Mouse (Mus musculus) left cerebral cortex, adult 2 months (tissue): ENCODE measurements around the gene Cnpy1. TPM values are rescaled to one million over a fixed set of nuclear protein-coding genes. Genes with fewer than 3 reads are reported as not detected.

Experiments used
- DNase-seq, 2 experiments: peaks; one replicate each; pipeline ENCODE4 v3.0.0; 2021 to 2022; ENCODE audit warnings: low spot score in 2 of 2, mixed read lengths in 1 of 2; ENCODE audit errors: extremely low spot score in 1 of 2
- H3K27ac ChIP-seq: fragments of 200-600 bp; 2 replicates; pipeline ENCODE4 v1.8.1; 2022
- H3K4me3 ChIP-seq: fragments of 200-600 bp; 2 replicates; pipeline ENCODE4 v1.8.1; 2022
- CTCF ChIP-seq: fragments of 200-600 bp; IDR thresholded peaks from 2 replicates; pipeline ENCODE4 v1.8.1; 2022; ENCODE audit warnings: antibody characterized with exemption, mild to moderate bottlenecking, moderate library complexity
- intact Hi-C: fragments of 180-260 bp; cut with DNase I; formaldehyde crosslinking; loops from one replicate; pipeline ENCODE4 v1.15.1; 2025
- long read RNA-seq, 2 experiments: library from polyadenylated mRNA; stranded (forward); transcript quantifications; one replicate each; pipeline ENCODE4 v2.0.0; 2021; ENCODE audit warnings: borderline mapping rate in 2 of 2
- total RNA-seq, 2 experiments: library from RNA; stranded (reverse); gene quantifications; 2 replicates each; pipeline ENCODE4 v1.2.3; 2021

Cnpy1 gene
- not detected for total RNA-seq
- long read RNA-seq, experiment 1, result 0 reads
- long read RNA-seq, experiment 2, result 0 reads

- no peak for DNase-seq
- intact Hi-C loops, result no loop called here
- Histone ChIP-seq H3K27ac (no peak within 1 kb of the TSS), H3K4me3 (no peak within 1 kb of the TSS)
- TF ChIP-seq CTCF, result no peak
These were observed at the start of gene Cnpy1 for GRCm38 (mm10) chr5:28245574-28245973. TSS of gene Cnpy1 (minus strand) at chr5:28245806.

DNA sequence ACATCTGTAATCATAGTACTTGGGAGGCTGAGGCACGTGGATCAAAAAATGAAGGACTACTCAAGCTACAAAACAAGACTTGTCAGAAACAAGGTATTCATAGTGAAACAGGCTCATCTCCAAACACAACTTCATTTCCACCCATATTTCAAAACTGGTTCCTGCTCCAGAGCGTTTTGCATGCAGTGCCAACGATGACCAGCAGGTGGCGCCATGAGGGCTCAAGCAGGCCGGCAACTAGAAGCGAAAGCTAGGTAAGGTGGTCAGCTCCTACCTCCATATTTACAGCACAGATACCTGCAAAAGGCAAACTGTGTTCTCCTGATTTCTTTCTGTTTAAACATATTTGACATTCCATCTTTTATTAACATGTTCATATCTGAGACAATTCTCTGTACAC is 48.4 kb upstream of the Cnpy1 start:
- TF ChIP-seq CTCF, result peak; percentile 99
- peak; percentile 78 to 91 for DNase-seq
- intact Hi-C loops, result loop anchor here (2.0 kb wide), 1 partner anchor 93 kb away; no protein-coding TSS in a partner anchor
- H3K27ac ChIP-seq, result no peak overlapping the region
- no peak overlapping the region for H3K4me3 ChIP-seq

DNA sequence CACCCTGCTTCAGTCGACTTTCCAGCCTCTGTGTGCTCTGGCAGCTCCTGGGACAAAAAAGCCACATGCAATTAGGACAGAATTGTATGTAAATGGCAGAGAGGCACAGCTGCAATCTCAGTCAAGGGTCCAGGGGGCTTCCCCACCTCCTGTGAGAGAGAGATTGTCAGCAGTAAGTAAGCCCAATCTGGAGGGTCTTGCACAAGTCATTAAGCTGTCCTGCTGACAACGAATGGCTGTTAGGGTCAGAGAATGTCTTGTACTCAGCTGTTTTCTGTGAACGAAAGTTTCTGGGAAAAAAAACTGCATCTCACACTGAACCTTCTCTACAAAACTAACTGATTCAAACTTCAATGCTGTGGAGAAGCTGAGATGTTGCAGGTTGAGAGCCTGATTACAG is 46.7 kb upstream of the Cnpy1 start:
- TF ChIP-seq CTCF, result no peak
- intact Hi-C loops, result no loop called here
- no peak for DNase-seq
- H3K4me3 ChIP-seq, result no peak overlapping the region
- H3K27ac ChIP-seq, result no peak overlapping the region

- intact Hi-C loops, result no loop called here
- no peak overlapping the region for H3K4me3 ChIP-seq
- TF ChIP-seq CTCF, result no peak
- H3K27ac ChIP-seq, result no peak overlapping the region
- DNase-seq, result no peak
These were observed 45.7 kb upstream of the Cnpy1 start for GRCm38 (mm10) chr5:28291118-28291850.

DNA sequence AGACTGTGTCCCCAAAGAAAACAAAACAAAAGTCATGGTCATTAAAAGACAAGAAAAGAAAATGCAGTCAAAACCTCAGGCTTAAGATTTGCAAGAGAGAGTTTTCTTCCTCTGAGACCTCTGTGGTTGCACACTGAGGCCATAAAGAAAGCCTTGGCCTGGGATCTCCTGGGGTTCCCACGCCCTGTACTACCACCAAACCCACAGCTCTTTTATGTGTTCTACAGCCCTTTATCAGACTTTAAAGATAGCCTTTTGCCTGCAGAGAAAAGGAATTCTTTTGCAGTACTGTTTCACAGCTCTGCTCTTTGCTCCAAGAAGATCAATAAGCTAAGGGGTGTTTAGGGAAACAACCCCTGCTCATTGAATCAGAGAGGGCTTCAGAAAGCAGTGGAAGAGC is 45.0 kb upstream of the Cnpy1 start:
- intact Hi-C loops, result no loop called here
- no peak for DNase-seq
- H3K27ac ChIP-seq, result no peak overlapping the region
- no peak overlapping the region for H3K4me3 ChIP-seq
- no peak for TF ChIP-seq CTCF

DNA sequence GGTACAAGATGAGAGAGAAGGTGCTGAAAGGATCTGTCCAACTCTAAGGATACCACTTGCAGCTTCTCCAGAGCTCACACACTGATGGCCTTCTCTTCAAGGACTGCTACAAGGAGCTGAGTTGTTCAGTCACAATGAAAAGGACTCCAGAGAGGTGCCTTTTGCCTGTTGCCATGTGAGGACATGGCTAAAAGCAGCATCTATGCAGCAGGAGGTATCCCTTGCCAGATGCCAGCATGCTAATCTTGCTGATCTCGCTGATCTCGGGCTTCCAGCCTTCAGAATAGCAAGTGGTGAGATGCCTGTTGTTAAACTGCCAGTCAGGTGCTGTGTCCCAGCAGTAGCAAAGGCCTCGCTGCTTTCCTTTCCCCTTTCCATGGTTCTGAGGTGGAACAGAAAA is 43.5 kb upstream of the Cnpy1 start:
- Histone ChIP-seq H3K27ac (no peak overlapping the region), H3K4me3 (no peak overlapping the region)
- no peak for DNase-seq
- intact Hi-C loops, result no loop called here
- no peak for TF ChIP-seq CTCF

GRCm38 (mm10) chr5:28277279-28277678 is 31.7 kb upstream of the Cnpy1 start:
- intact Hi-C loops, result no loop called here
- Histone ChIP-seq H3K4me3 (no peak overlapping the region), H3K27ac (no peak overlapping the region)
- DNase-seq, result no peak
- no peak for TF ChIP-seq CTCF

GRCm38 (mm10) chr5:28272836-28273235 is 27.2 kb upstream of the Cnpy1 start:
- intact Hi-C loops, result no loop called here
- no peak for TF ChIP-seq CTCF
- H3K4me3 ChIP-seq, result no peak overlapping the region

GRCm38 (mm10) chr5:28269469-28269991 is 23.9 kb upstream of the Cnpy1 start:
- no peak for DNase-seq
- no peak overlapping the region for H3K27ac ChIP-seq
- no peak for TF ChIP-seq CTCF
- H3K4me3 ChIP-seq, result no peak overlapping the region
- intact Hi-C loops, result no loop called here

More at GRCm38 (mm10) chr5:28272836-28273235, 27.2 kb upstream of the Cnpy1 start:
- no peak for DNase-seq
- H3K27ac ChIP-seq, result no peak overlapping the region

DNA sequence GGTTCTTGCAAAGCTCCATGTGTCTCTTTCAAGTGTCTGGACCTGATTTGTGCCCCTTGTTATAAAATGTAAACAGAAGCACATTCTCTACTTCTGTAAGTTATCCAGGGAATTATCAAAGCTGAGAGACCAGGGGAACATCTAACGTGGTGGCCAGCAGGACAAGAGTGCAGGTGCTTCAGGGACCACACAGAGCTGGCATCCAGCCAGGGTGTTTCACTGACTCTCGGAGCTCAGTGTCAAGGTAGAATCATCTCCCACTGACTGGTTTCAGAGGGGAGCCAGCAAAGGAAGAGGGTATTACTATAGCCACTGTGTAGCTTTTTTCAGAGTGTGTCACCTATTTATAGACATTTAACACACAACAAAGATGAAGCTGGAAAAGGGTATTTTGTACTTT is 22.0 kb upstream of the Cnpy1 start:
- no peak for DNase-seq
- Histone ChIP-seq H3K4me3 (no peak overlapping the region), H3K27ac (no peak overlapping the region)
- intact Hi-C loops, result no loop called here
- TF ChIP-seq CTCF, result no peak

DNA sequence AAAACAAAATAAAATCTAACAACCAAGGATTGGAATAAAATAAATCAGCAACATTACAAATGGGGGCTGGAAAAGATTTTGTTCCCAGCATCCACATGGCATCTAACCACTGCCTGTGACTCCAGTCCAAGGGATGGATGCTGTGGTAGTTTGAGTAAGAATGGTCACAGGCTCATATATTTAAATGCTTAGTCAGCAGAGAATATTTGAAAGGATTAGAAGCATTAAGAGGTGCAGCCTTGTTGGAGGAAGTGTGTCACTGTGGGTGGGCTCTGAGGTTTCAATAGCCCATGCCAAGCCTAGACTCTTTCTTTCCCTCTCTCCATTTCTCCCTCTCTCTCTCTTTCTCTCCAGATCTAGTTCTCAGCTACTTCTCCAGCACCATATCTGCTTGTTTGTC is 20.0 kb upstream of the Cnpy1 start:
- no peak for TF ChIP-seq CTCF
- DNase-seq, result no peak
- intact Hi-C loops, result no loop called here
- Histone ChIP-seq H3K27ac (no peak overlapping the region), H3K4me3 (no peak overlapping the region)

DNA sequence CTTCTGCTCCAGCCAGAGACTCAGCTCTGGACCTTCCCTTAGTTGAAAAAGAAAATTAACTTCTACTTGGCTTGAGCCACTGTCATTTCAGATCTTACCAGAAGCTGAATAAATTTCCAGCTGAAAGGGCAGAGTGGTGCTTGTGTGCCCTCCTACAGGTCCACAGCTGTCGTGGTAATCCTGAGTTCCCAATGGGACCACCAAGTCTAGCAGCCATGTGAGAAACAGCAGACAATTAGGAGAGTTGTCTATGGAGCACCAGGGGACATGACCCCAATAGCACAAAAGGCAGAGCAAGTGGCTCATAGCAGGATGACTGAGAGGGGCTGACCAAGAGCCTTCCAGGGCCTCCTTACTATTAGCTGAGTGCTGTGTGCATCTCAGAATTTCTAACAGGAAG is 18.2 kb upstream of the Cnpy1 start:
- H3K27ac ChIP-seq, result no peak overlapping the region
- TF ChIP-seq CTCF, result no peak
- no peak overlapping the region for H3K4me3 ChIP-seq
- intact Hi-C loops, result no loop called here
- no peak for DNase-seq

DNA sequence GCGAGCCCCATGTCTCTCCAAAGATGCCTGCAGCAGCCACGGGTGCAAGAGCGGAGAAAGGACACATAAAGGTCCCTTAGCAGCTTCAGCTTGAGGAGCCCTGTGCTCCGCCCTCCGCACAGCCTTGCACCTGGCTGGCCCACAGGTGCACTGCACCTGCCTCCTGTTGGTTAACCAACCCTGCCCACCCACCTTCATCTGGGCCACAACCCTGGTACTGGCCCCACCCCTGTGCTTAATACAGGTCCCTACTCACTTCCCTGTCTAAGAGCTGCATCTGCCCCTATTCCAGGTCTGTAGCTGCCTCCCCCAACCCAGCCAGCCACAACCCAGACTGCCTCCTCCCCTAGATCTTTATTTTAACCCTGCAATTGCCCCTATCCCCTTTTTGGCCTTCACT is 16.5 kb upstream of the Cnpy1 start:
- no peak for TF ChIP-seq CTCF
- no peak for DNase-seq
- intact Hi-C loops, result no loop called here
- H3K4me3 ChIP-seq, result no peak overlapping the region
- H3K27ac ChIP-seq, result no peak overlapping the region
